Comparison of ENCODE assay signal across 8 mouse cellular contexts in the genomic region with DNA sequence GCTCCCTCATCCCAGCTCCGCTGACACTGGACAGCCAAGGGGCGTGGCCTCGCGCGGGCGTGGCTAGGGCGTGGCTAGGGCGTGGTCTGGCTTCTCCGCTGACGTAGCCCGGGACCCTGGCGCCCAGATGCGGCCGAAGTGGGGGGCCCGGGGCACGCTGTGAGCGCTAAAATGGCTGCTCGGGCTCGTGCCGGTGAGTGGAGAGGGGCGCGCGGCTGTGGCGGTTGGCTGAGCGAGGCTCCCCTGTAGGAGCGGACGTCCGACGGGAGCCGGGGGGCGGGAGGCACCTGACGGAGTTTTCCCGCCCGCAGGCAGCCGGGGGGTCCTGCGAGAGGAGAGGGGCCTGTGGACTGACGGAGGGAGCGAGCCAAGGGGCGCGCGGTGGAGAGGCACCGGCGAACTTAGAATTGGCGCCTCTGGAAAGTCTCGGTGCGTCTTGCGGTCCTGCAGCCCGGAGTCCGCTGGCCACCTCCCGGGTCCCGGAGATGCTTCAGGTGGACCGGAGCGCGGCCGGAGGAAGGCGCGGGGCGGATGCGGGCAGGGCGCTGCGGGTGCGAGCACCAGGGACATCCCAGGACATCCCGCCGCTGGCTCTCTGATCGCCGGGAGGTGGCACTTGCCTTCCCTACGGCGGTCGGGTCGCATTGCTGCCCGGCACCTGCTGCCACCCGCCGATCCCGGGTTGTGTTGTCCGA. TPM values are rescaled to one million over a fixed set of nuclear protein-coding genes. Genes with fewer than 3 reads are reported as not detected.
DNase-seq lines count a peak whose midpoint lies in the region; ATAC-seq lines count a peak whose summit lies in the region.

No protein-coding gene starts in this region.

- peak overlapping the region; percentile 97 for H3K4me2 ChIP-seq in heart, embryonic 12.5 days
- H3K4me2 ChIP-seq in kidney, embryonic 16.5 days (replicated peaks; ENCODE audit: low read depth, low read length), result peak overlapping the region; percentile 94

- peak; percentile 94 for ATAC-seq in heart, embryonic 12.5 days (ENCODE audit: insufficient number of reproducible peaks, low FRiP score)
- ATAC-seq in kidney, embryonic 16.5 days (ENCODE audit: low FRiP score, low TSS enrichment), result peak; percentile 95

- DNase-seq in CD4-positive, CD25-positive, alpha-beta regulatory T cell, adult 2 months (ENCODE audit: low read depth, low spot score), result peak; percentile 65
- peak; percentile 85 for DNase-seq in adrenal gland, postnatal 10 days
- DNase-seq in embryo, embryonic 11.5 days (ENCODE audit: low read depth, low spot score), result peak; percentile 71
- DNase-seq in lung, postnatal 36 days, result peak; percentile 53
- DNase-seq in retina, postnatal 1 day, result peak; percentile 89
- DNase-seq in layer of hippocampus, adult 18-20 months (ENCODE audit: low spot score in 2 of 2), result no peak

- peaks cover 59% of the 10 kb centered on the region for H3K27me3 ChIP-seq in heart, embryonic 12.5 days (replicated peaks)
- peaks cover 69% of the 10 kb centered on the region for H3K27me3 ChIP-seq in kidney, embryonic 16.5 days (ENCODE audit: insufficient read depth, low read length)

- H3K9me3 ChIP-seq in heart, embryonic 12.5 days (replicated peaks), result no peaks in the 10 kb centered on the region
- H3K9me3 ChIP-seq in kidney, embryonic 16.5 days (ENCODE audit: low read length), result no peaks in the 10 kb centered on the region

- WGBS in heart, embryonic 12.5 days, result under 1% methylated on average over 75 of the region's 75 CpGs
- under 1% methylated on average over 71 of the region's 75 CpGs for WGBS in kidney, embryonic 16.5 days

- H3K36me3 ChIP-seq in heart, embryonic 12.5 days, result no peaks in the 10 kb centered on the region
- H3K36me3 ChIP-seq in kidney, embryonic 16.5 days (ENCODE audit: insufficient read depth, low read length), result no peaks in the 10 kb centered on the region

- H3K9ac ChIP-seq in heart, embryonic 12.5 days, result peak overlapping the region; percentile 59
- peak overlapping the region; percentile 41 for H3K9ac ChIP-seq in kidney, embryonic 16.5 days (replicated peaks; ENCODE audit: low read length)

- peak overlapping the region; percentile 75 for H3K4me3 ChIP-seq in heart, embryonic 12.5 days
- H3K4me3 ChIP-seq in kidney, embryonic 16.5 days (ENCODE audit: low read length), result peak overlapping the region; percentile 78

- peaks cover 12% of the 10 kb centered on the region for H3K4me1 ChIP-seq in heart, embryonic 12.5 days (replicated peaks)
- H3K4me1 ChIP-seq in kidney, embryonic 16.5 days (ENCODE audit: insufficient read depth, low read length), result 0 out of 2 replicates have a peak, but pooled peaks cover 23% of the 10 kb centered on the region

- H3K27ac ChIP-seq in heart, embryonic 12.5 days (ENCODE audit: poor library complexity, severe bottlenecking), result no peak overlapping the region
- no peak overlapping the region for H3K27ac ChIP-seq in kidney, embryonic 16.5 days (ENCODE audit: low read length)

RNA-seq across cellular contexts. Expression of a gene that starts 2.5 kb away (rescaled TPM):
- total RNA-seq in adrenal gland, postnatal 10 days (2021), result not detected
- 0.49 and 0.50 TPM in 2 replicates for polyA plus RNA-seq in heart, embryonic 12.5 days (2016; fragmentation: Nextera tagmentation; extraction: Ambion mirVana)
- 0.89 and 1.1 TPM in 2 replicates for polyA plus RNA-seq in kidney, embryonic 16.5 days (2015; fragmentation: Nextera tagmentation; extraction: Ambion mirVana)
- not detected for total RNA-seq in layer of hippocampus, adult 18-20 months (2021)

Comparison
In these comparisons a context has a peak if more than half of its experiments do, and no peak if none do; other contexts are left out.
1. DNase-seq: peak in CD4-positive, CD25-positive, alpha-beta regulatory T cell, adult 2 months (single experiment), adrenal gland, postnatal 10 days (single experiment), embryo, embryonic 11.5 days (single experiment), lung, postnatal 36 days (single experiment) and retina, postnatal 1 day (single experiment); none in layer of hippocampus, adult 18-20 months (0 of 2).